10 mouse cellular contexts compared by ENCODE assay signal in the genomic region with DNA sequence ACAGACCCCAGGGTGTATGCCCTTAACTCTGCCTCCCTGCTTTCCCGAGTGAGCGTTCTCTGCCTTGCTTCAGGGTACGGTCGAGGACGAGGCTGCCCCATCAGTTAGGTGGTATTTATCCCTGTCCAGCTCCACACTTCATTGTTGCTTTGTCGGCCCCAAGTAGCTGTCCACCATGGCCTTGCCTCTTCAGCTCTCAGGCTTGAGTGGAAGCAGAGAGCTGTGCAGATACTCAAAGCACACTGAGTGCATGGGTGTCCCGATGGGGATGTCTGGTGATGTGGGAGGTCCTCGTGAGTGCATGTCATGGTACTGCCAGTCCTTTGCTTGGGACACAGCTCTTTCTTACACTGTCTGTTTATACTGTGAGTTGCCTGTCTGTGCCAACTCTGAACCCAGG. TPM values are rescaled to one million over a fixed set of nuclear protein-coding genes. Genes with fewer than 3 reads are reported as not detected.
A peak's percentile ranks its signal among the peaks of the same experiment; 100 is the strongest.
DNase-seq lines count a peak whose midpoint lies in the region; ATAC-seq and TF ChIP-seq lines count a peak whose summit lies in the region.
"Had no signal": no experiment of that assay in that cellular context is flagged by ENCODE, and none has a peak within 500 bp of the region (broad histone marks: within the 10 kb centered on the region; RNA-seq: fewer than 3 reads in every experiment).

No protein-coding gene starts in this region.

- peaks cover 68% of the 10 kb centered on the region for H3K4me1 ChIP-seq in liver, postnatal 0 days (ENCODE audit: insufficient read depth)
- H3K4me1 ChIP-seq in bone marrow macrophage, adult 2 months (ENCODE audit: control insufficient read depth, insufficient read depth, low read length), result peaks cover 60% of the 10 kb centered on the region
- H3K4me1 ChIP-seq in megakaryocyte, embryonic 14.5 days, result peaks cover 88% of the 10 kb centered on the region

- TF ChIP-seq POLR2A in bone marrow macrophage, adult 2 months (IDR thresholded peaks at IDR 0.05; ENCODE audit: borderline replicate concordance, low read depth, low read length), result no peak

- H3K9me3 ChIP-seq in liver, postnatal 0 days (ENCODE audit: low read length), result no peaks in the 10 kb centered on the region
- H3K9me3 ChIP-seq in megakaryocyte, embryonic 14.5 days, result no peaks in the 10 kb centered on the region

- H3K36me3 ChIP-seq in liver, postnatal 0 days (replicated peaks; ENCODE audit: insufficient read depth, low read length), result no peaks in the 10 kb centered on the region
- H3K36me3 ChIP-seq in megakaryocyte, embryonic 14.5 days (replicated peaks; ENCODE audit: low read length), result peaks cover 10% of the 10 kb centered on the region

- no peak for TF ChIP-seq EP300 in liver, postnatal 0 days (IDR thresholded peaks at IDR 0.05; ENCODE audit: low read depth)

- no peak for ATAC-seq in liver, postnatal 0 days
- ATAC-seq: inflammation-experienced regulatory T-cells, adult 6 months had no signal

- no peak overlapping the region for H3K9ac ChIP-seq in liver, postnatal 0 days (replicated peaks)

- DNase-seq in gastrocnemius, adult 18-20 months (ENCODE audit: low spot score), result peak; percentile 26
- DNase-seq in gastrocnemius, adult 8-10 months (ENCODE audit: low spot score in 2 of 2), result no peak
- DNase-seq in liver, postnatal 0 days, result no peak
- DNase-seq in liver, result no peak
- DNase-seq in adrenal gland, postnatal 36 days, result no peak
- no peak for DNase-seq in retina, embryonic 14.5 days (ENCODE audit: low spot score)

- TF ChIP-seq CTCF in liver, postnatal 0 days (IDR thresholded peaks at IDR 0.05; ENCODE audit: low read depth), result no peak
- no peak for TF ChIP-seq CTCF in bone marrow macrophage, adult 2 months (IDR thresholded peaks at IDR 0.05; ENCODE audit: low read depth, low read length)

- WGBS in liver, postnatal 0 days (ENCODE audit: insufficient replicate concordance), result 65% methylated on average over 8 of the region's 8 CpGs

- H3K4me3 ChIP-seq in liver, postnatal 0 days (ENCODE audit: low read depth, low read length), result no peak overlapping the region
- H3K4me3 ChIP-seq in bone marrow macrophage, adult 2 months (ENCODE audit: insufficient read depth, low read length), result peak overlapping the region; percentile 51
- peak overlapping the region; percentile 62 for H3K4me3 ChIP-seq in megakaryocyte, embryonic 14.5 days (replicated peaks)
- H3K4me3 ChIP-seq: heart, adult 2 months had no signal

- no peaks in the 10 kb centered on the region for H3K27me3 ChIP-seq in liver, postnatal 0 days (ENCODE audit: insufficient read depth, low read length)
- H3K27me3 ChIP-seq in megakaryocyte, embryonic 14.5 days (replicated peaks), result no peaks in the 10 kb centered on the region

- H3K4me2 ChIP-seq in liver, postnatal 0 days (ENCODE audit: low read depth, low read length), result peak overlapping the region; percentile 5; the same call in 1 of the 2 replicates

- peak overlapping the region; percentile 39; the same call in 1 of the 2 replicates for H3K27ac ChIP-seq in liver, postnatal 0 days (ENCODE audit: low read depth)
- H3K27ac ChIP-seq in bone marrow macrophage, adult 2 months (ENCODE audit: insufficient read depth, low read depth, low read length), result no peak overlapping the region
- H3K27ac ChIP-seq: heart, adult 2 months had no signal

RNA-seq across cellular contexts. Expression of gene Arid1b, which starts 10.1 kb away (rescaled TPM):
- 10 to 100 TPM; 35.4 to 37.0 TPM for total RNA-seq in gastrocnemius, adult 18-20 months (2021)
- total RNA-seq in gastrocnemius, adult 8-10 months (2022), result 10 to 100 TPM; 30.8 to 35.6 (median 33.9) TPM
- 1.9 and 2.2 TPM in 2 replicates for polyA plus RNA-seq in liver, postnatal 0 days (2015; fragmentation: Nextera tagmentation; extraction: Ambion mirVana)
- 21.0 and 25.8 TPM in 2 replicates for polyA plus RNA-seq in bone marrow macrophage, adult 2 months (2012; ENCODE audit: insufficient read depth, insufficient read length, missing spikeins)
- 13.3 and 27.6 TPM in 2 replicates for polyA plus RNA-seq in megakaryocyte, embryonic 14.5 days (2012; ENCODE audit: insufficient read depth, low replicate concordance)
- 10 to 100 TPM; 58.6 to 65.2 TPM for total RNA-seq in adrenal gland, postnatal 36 days (2021)
